Mouse (Mus musculus) kidney, postnatal 36 days (tissue): ENCODE data around the gene Foxn3.

Experiments used
- DNase-seq, 2 experiments: peaks; one replicate each; pipeline ENCODE4 v3.0.0; 2021 to 2022; ENCODE audit warnings: mixed read lengths in 2 of 2

The Foxn3 gene

DNA sequence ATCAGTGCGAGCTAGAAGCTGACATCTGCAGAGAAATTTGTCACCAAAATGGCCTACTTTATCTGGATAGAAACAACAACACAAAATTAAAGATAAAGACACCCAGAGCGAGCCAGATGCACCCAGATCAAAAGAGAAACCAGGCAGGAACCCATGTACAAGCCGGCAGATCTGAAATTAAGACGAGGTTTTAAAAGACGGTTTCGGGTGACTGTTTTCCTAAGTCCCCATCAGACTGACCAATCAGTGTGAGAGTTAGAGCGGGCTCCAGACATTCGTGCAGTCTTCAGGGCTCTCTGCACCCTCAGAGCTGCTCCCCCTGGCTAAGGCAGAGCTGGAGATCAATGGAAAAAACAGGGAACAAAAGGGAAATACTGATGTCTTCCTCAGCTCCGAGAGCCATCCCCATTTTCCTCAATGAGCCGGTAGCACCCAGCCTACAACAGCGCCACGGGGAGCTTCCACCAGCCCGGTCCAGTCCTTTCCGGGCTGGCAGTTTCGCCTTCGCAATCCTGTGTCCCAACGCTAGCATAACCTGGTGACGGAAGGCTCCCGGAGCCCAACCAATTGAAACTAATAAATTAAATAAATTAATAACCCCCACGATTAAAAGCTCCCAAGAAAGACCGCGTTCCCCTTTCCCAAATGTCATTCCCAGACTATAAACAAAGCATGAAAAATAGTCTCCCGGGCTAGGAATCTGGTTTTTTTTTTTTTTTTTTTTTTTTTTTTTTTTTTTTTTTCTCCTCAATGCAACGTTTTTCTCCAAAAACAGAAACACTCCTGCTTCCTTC is 1.1 kb downstream of the Foxn3 start:
- DNase-seq = peak; percentile 69 to 77

- no peak for DNase-seq
These were observed 2.0 kb downstream of the Foxn3 start for GRCm38 (mm10) chr12:99561333-99561766.

DNA sequence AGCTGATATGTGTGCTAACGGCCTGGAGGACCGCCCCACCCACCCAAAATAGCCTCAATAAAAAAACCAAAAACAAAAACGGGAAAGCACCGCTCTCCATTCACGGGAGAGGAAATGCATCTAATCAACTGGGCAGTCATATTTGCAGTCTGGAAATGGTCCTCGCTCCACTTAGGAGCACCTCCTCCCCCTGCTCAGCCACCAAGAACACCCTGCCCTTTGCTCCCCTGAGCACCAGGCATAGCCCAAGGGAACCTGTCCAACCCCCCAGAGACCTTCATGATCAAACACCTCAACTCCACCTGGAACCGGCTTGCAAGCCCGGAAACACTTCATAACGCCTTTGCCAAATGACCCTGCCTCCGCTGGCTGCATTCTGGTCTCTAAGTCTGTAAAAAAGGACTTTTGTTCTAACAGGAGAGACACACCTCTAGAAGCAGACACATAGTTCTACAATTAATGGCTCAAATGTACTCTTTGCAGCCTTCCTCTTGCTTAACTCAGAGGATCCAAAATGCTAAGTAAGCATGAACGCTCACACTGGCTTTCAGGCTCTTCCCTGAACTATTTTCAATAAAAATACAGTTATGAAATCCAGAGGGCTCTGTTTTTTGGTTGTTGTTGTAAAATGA is 2.6 kb downstream of the Foxn3 start:
- DNase-seq = peak; percentile 80 to 91

- no peak for DNase-seq
These were observed 3.9 kb downstream of the Foxn3 start for GRCm38 (mm10) chr12:99559483-99559882.

DNA sequence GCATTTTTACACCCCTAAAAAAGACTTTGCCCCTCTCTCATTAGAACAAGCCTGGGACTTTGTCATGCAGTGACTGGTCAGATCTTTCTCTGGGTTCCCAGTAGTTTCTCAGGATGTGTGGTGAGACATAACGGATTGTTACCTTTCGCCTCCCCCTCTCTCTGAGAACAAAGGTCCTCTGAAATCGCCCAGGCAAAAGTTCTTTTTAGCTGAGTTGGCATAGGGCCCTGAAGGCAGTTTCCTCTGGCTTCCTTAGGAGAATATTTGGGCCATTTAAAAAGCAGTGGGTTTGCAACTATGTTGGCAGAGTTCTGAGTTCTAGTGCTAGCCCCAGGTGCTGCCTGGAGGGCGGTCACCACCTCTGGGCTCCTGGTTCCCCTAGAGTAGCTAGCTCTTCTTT is 4.9 kb downstream of the Foxn3 start:
- DNase-seq = peak; percentile 62 to 66

GRCm38 (mm10) chr12:99557498-99557897 is 5.9 kb downstream of the Foxn3 start:
- DNase-seq = no peak

DNA sequence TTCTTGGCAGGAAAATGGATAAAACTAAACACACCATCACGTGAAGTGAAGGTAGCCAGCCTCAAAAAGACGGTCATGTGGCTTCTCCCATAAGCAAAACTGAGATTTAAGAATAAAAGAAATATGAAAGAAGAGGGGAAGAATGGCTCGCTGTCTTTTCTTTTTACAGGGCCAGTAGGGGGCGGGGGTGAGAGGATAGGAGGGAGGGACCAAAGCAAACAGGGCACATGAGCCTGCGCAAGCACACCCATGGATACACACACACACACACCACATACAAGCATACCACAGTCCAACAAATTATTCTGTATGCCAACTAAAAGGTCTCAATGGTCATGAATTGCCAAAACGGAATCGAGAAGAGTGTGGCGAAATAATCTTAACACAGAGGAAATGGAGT is 12.8 kb downstream of the Foxn3 start:
- DNase-seq = peak in 1 of 2 experiments; percentile 57

DNA sequence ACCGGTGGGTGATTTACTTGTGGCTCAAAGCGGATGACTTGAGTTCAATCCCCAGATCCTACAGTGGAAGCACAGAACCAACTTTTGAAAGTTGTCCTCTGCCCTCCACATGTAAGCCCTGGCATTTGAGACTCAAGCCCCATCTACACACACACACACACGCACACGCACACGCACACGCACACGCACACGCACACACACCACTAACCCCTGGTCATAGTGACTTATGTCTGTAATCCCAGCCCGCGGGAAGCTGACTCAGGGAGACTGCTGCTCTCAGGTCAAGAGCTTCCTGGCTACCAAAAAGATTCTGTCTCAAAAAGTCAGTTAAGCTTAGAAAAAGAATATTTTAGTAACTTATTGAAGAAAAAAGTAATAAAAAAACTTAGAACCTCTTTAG is 13.6 kb downstream of the Foxn3 start:
- no peak for DNase-seq

DNA sequence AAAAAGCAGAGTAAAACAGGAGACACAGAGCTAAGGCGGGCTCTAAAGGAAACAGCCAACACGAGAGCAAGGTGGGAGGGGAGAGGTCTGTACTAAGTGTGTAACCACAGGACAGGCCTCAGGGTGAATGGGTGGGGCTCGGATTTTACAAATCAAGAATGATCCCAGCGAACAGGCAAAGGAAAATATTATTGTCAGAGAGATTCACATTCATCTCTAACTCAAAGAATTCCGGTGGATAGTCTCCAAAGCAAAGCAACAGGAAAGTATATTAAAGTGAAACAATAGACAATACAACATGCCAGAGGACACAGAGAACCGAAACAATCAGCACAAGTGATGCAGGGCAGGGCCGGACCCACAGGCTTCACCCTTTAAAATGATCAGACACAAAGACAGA is 15.0 kb downstream of the Foxn3 start:
- DNase-seq = no peak

GRCm38 (mm10) chr12:99547295-99547694 is 16.1 kb downstream of the Foxn3 start:
- no peak for DNase-seq

DNA sequence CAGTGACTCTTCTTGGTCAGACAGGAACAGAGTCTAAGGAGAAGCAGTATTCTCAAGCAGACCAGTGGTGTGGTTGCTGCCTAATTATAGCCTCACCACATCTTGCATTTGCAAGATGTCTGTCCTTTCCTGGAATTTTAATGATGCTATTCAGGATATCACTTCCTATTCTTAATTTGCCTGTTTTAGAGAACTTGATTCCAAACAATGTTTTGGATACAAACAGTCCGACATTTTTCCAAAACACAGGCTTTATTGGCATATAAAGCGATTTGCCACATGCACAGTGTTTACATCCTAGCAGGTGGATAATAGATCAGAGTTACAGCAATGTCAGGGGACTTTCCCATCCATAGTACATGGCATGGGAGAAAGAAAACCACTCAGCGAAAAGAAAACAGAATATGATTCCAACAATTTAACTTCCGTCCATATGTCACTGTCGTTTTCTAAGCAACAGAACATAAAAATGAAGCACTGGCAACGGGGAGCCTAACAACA is 18.1 kb downstream of the Foxn3 start:
- no peak for DNase-seq

DNA sequence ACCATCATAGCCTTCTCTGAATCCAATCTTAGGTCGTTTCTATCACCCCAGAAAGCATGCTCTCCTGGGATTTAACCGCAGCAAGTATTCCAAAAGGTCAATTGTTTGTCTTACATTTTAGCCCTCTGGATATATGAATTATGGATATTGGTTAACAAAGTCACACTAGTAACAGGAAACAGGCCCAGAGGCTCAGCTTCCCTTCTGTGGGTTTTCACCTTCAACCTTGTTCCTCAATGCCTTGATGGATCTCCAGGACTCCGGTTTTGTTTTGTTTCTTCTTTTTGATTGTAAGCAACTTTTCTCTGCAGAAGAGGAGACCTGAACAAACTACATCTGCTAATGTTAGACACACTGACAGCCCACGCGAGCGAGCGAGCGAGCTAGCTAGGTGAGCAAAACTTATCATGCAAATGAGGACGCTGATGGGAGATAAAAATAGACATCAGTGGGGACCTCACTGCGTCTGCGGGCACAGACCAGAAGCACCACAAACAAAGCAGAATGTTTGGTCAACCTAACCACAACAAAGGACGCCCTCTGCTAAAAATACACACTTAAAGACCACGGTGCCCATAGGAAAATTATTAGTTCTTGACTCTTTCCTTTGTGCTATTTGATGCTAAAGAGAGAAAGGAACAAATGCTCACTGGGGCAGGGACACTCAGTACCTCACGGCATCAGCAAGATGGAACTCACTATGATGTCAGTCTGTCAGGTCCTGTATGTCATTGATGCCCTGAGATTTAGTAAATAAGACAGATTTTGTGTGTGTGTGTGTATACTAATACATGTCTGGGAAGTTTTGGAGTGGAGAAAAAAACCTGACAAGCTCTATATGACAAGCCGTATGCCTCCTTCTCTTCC is 18.9 kb downstream of the Foxn3 start:
- no peak for DNase-seq

GRCm38 (mm10) chr12:99543421-99544195 is 19.8 kb downstream of the Foxn3 start:
- no peak for DNase-seq

- DNase-seq = no peak
These were observed 23.2 kb downstream of the Foxn3 start for GRCm38 (mm10) chr12:99540201-99540600.

DNA sequence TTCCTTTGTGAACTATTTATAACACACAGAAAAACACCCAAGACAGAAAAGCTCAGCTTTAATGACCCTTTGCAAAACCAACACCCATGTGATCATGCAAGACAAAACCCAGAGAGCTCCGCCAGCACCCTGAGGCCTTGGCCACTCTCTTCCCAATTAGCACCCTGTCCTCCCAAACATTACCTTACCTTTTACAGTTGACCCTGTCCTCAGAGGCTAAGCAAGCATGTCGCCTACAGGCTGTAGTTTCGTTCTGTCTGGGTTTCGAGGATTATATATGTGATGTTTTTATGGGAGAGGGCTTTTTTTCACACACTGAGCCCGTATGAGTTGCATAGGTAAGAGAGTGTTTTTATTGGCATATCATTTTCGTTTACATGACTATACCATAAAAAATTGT is 26.1 kb downstream of the Foxn3 start:
- DNase-seq = no peak

DNA sequence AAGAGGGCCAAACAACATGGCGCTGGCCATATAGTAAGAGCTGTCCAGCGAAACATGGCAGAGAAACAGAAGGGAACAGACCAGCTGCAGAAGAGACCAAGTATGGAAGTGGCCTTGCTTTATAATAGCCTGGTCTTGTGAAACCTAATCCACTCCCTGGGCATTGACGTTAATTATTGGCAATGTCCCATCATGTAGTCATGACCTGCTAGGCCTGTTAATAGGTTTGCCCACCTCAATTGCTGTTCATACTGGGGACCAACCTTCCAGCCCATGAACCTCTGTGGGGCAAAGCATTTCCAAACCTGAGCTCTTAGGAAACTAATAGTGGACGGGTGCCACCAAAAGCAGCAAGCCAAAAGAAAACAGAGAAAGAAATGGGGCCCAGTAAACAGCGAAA is 27.0 kb downstream of the Foxn3 start:
- DNase-seq = no peak

DNA sequence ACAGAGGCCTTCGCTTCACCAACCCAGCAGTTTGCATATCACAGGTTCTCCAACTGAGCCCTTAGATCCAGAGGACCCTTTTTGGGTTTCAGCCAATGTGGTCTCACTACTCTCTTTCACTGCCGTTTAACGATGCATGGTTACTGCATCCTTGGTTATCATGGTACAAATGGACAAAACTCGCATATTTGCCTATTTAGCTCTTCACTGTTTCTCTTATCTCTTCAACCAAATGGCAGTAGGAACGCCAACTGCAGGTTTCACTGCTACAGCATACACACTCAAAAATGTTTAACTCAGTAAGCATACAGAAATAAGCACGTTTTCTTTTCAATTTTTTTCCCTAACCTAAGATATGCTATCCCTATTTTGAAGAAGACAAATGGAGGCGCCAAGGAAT is 31.0 kb downstream of the Foxn3 start:
- DNase-seq = no peak

- DNase-seq = peak in 1 of 2 experiments; percentile 56
These were observed 33.5 kb downstream of the Foxn3 start for GRCm38 (mm10) chr12:99529687-99530411.

GRCm38 (mm10) chr12:99528958-99529357 is 34.4 kb downstream of the Foxn3 start:
- DNase-seq = no peak

DNA sequence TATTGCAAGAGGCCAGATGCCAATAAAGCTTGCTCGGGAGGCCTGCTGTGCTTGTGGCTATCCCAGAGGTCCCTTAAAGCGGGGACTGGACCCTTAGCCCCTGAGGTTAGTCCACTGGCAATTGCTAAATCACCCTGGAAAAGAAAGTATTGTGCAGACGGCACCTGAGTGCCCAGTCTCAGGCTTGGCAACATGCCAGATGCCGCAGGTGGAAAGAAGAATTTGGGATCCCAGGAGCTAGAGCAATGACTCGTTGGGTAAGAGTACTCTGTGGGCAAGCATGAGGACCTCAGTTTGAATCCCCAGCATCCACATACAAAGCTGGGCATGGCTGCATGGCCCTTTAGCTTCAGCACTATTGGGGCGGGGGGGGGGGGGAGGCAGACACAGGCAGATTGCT is 35.9 kb downstream of the Foxn3 start:
- no peak for DNase-seq

GRCm38 (mm10) chr12:99526571-99527140 is 36.7 kb downstream of the Foxn3 start:
- no peak for DNase-seq
